Mouse (Mus musculus) midbrain, embryonic 14.5 days (tissue): ENCODE results near the gene Tnfaip2. TPM values are rescaled to one million over a fixed set of nuclear protein-coding genes. Genes with fewer than 3 reads are reported as not detected.
A peak's percentile ranks its signal among the peaks of the same experiment; 100 is the strongest.

Experiments
- ATAC-seq: fragments of 200-750 bp; cut with Nextera tagmentation; 2 replicates; pipeline ENCODE4 v1.8.0; 2017; ENCODE audit warnings: moderate number of reproducible peaks, moderate library complexity; ENCODE audit not compliant: low FRiP score, low TSS enrichment
- DNase-seq: peaks from one replicate; pipeline ENCODE4 v3.0.0-alpha.2; 2015
- H3K27ac ChIP-seq: fragments of 300-500 bp; sonication (generic); replicated peaks from 2 replicates; pipeline ENCODE4 v1.5.1; 2014; ENCODE audit warnings: mild to moderate bottlenecking, low read depth, low read length, moderate library complexity
- H3K27me3 ChIP-seq: fragments of 300-500 bp; sonication (generic); 2 replicates; pipeline ENCODE4 v1.6.1; 2014; ENCODE audit warnings: low read length, control low read depth, mixed read lengths; ENCODE audit not compliant: control insufficient read depth, insufficient read depth
- H3K36me3 ChIP-seq: fragments of 300-500 bp; sonication (generic); 2 replicates; pipeline ENCODE4 v1.6.1; 2014; ENCODE audit warnings: low read length, control low read depth; ENCODE audit not compliant: control insufficient read depth, insufficient read depth
- H3K4me1 ChIP-seq: fragments of 300-500 bp; sonication (generic); 2 replicates; pipeline ENCODE4 v1.6.1; 2014; ENCODE audit warnings: mild to moderate bottlenecking, antibody characterized with exemption, low read length, control low read depth; ENCODE audit not compliant: control insufficient read depth, insufficient read depth
- H3K4me2 ChIP-seq: fragments of 300-500 bp; sonication (generic); 2 replicates; pipeline ENCODE4 v1.6.1; 2014; ENCODE audit warnings: mild to moderate bottlenecking, low read length, moderate library complexity
- H3K4me3 ChIP-seq: fragments of 300-500 bp; sonication (generic); replicated peaks from 2 replicates; pipeline ENCODE4 v1.5.1; 2014; ENCODE audit warnings: low read depth, low read length
- H3K9ac ChIP-seq: fragments of 300-500 bp; sonication (generic); replicated peaks from 2 replicates; pipeline ENCODE4 v1.6.1; 2014; ENCODE audit warnings: mild to moderate bottlenecking, low read length, moderate library complexity
- H3K9me3 ChIP-seq: fragments of 300-500 bp; sonication (generic); 2 replicates; pipeline ENCODE4 v1.6.1; 2016; ENCODE audit warnings: low read length, control low read depth, mixed read lengths; ENCODE audit not compliant: control insufficient read depth
- WGBS: fragments of 180-500 bp; shearing (Covaris S2); extraction: QIAGEN DNeasy Blood & Tissue Kit; methylation state at CpG from one replicate; pipeline ENCODE4 v1.1.7; 2014; 5-methylcytosine and 5-hydroxymethylcytosine counted together
- polyA plus RNA-seq: library from polyadenylated mRNA; unstranded; fragments of >200 nt; fragmentation: Nextera tagmentation; extraction: Ambion mirVana; gene quantifications from 2 replicates; pipeline ENCODE4 v1.2.1, GENCODE M21; 2014

The Tnfaip2 gene
- polyA plus RNA-seq, 1 experiment from 2014 or later, result 0.82 TPM

DNA sequence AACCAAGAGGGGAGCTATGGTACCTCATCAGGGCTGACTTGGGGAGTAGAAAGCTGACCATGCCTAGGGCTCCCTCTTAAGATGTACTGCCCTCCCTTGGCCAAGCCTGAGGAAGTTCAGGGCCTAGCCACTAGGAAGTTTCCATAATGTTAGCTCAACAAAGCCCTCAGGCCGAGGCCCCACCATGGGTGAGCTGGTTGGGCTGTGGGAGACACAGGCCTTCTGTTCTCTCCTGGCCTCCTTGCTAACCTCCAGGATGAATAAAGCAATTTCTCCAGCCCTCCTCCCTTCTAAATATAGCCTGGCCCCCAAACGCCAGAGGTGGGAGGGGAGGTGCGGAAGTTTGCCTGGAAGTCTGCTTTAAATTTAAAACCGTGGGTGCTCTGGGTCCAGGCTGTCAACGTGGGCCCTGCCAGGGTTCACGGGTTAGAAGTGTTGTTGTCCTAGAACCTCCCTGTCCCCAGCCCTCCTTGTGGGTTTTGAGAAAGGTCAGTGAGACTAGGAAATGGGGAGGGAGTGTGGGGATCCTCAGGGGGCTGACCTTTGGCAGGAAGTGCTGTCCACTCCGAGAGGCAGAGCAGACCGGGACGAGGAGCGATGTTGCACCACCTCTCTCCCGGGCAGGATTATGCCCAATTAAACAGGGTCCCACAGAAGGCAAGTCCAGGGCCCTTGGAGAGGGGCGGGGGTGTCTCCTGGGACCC, 29.5 kb upstream of the Tnfaip2 start:
- Histone ChIP-seq H3K27ac (no peak overlapping the region), H3K9ac (peak overlapping the region; percentile 41; the same call in 1 of the 2 replicates), H3K4me1 (peaks cover 19% of the 10 kb centered on the region; the same call in 1 of the 2 replicates), H3K4me2 (peak overlapping the region; percentile 52), H3K27me3 (no peaks in the 10 kb centered on the region), H3K36me3 (no peaks in the 10 kb centered on the region), H3K4me3 (peak overlapping the region; percentile 22), H3K9me3 (no peaks in the 10 kb centered on the region)
- no peak for DNase-seq
- 22% methylated on average over 12 of the region's 12 CpGs for WGBS
- no peak for ATAC-seq

DNA sequence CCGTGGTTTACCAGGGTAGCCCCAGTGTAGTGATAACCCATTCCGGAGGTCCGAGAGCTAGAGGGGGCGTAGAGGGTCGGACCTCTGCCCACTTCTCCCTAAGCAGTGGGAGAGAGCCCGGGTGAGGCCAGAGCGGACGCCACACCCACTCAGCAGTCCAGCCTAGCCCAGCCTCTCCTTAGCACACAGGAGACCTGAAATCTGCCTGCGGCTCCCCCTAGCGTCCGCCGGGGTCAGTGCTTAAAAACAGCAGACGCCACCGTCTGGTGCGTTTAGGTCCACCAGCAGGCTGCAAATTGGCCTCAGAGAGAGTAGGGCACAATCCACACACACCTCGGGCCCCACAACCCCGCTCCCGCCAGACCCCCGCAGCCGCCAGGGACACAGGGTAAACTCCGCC, 29.0 kb upstream of the Tnfaip2 start:
- Histone ChIP-seq H3K36me3 (no peaks in the 10 kb centered on the region), H3K27ac (no peak overlapping the region), H3K4me3 (peak overlapping the region; percentile 22), H3K9me3 (no peaks in the 10 kb centered on the region), H3K4me1 (peaks cover 19% of the 10 kb centered on the region; the same call in 1 of the 2 replicates), H3K27me3 (no peaks in the 10 kb centered on the region), H3K9ac (peak overlapping the region; percentile 41; the same call in 1 of the 2 replicates), H3K4me2 (peak overlapping the region; percentile 52)
- DNase-seq (peak; percentile 92), ATAC-seq (peak; percentile 76; the same call in 1 of the 2 replicates)
- under 1% methylated on average over 21 of the region's 21 CpGs for WGBS

DNA sequence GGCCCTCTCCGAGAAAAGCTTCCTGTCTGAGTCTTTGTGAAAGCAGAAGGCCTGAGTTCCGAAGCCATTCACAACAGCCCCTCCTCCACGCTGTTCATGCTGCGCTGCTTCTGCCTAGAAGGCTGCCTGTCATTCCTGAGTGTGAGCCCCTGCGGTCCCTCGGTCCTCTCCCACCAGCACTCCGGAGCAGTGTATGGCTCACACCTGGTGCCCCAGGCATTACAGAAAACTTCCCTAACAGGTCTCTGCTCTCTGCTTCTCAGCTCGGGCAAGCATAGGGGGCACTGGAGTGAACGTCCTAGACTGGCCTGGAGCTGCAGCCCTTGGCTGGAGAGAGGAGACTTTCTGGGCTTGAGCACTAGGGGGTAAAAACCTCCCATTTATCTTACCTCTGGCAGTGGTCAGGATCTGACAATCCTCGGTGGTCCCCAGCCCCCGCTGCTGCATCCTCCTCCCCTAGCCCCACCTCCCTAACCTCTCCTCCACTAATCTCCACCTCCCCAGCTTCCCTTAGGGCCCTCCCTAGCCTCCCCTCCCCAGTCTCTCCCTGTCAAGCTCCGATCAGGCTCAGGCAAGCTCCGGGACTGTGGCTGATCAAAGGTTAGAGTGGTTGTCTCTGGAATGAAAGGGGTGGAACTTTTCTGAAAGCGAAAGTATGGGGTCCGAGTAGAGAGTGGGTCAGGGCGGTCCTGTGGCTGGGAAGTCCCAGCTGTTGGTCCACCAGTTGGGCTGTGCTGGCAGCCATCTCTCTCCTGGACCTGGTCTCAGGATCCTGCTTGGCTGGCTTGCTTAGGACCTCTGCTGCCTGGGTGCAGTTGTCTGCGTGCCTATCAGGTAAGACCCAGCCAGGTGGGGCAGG, 25.1 kb upstream of the Tnfaip2 start, which contains the start of gene Exoc3l4:
Gene Exoc3l4 (plus strand): TSS at position 97 of the 859 bp plus-strand sequence.
- Histone ChIP-seq H3K4me3 (no peak within 1 kb of the TSS), H3K9me3 (no peaks in the 10 kb centered on the region)

DNA sequence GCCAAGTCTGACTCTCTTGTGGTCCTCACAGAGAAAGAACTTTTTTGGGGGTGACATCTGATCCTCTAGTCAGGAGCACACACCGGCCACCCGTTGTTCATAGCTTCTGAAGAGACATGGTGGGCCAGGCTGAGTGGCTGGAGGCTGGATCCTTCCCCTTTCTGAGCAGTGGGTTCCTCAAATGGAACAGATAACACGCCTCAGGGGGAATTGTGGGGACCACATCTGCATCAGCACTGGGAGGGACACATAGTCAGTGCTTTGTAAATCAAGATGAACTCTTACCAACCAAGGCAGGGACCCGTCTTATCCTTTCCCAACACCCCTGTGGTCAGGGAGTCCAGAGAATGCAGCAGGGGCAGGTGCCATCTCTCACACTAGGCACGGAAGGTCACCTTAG, 22.4 kb upstream of the Tnfaip2 start:
- Histone ChIP-seq H3K9me3 (no peaks in the 10 kb centered on the region), H3K9ac (no peak overlapping the region), H3K27me3 (peaks cover 38% of the 10 kb centered on the region), H3K36me3 (no peaks in the 10 kb centered on the region), H3K4me2 (no peak overlapping the region), H3K4me3 (no peak overlapping the region), H3K27ac (no peak overlapping the region), H3K4me1 (0 out of 2 replicates have a peak, but pooled peaks cover 4% of the 10 kb centered on the region)
- no peak for ATAC-seq
- DNase-seq, result no peak
- 78% methylated on average over 5 of the region's 5 CpGs for WGBS

More for the DNA sequence above, 25.1 kb upstream of the Tnfaip2 start, which contains the start of gene Exoc3l4:
- ATAC-seq, result 0 out of 2 replicates have a peak, but pooled peaks have one; percentile 44
- WGBS, result 2% methylated on average over 17 of the region's 17 CpGs
- no peaks in the 10 kb centered on the region for H3K36me3 ChIP-seq
- peak; percentile 48 for DNase-seq
- no peak within 1 kb of the TSS for H3K9ac ChIP-seq
- 0 out of 2 replicates have a peak, but pooled peaks cover 8% of the 10 kb centered on the region for H3K4me1 ChIP-seq
- H3K27me3 ChIP-seq, result peaks cover 10% of the 10 kb centered on the region
- peak within 1 kb of the TSS; percentile 41 for H3K4me2 ChIP-seq
- H3K27ac ChIP-seq, result no peak within 1 kb of the TSS

DNA sequence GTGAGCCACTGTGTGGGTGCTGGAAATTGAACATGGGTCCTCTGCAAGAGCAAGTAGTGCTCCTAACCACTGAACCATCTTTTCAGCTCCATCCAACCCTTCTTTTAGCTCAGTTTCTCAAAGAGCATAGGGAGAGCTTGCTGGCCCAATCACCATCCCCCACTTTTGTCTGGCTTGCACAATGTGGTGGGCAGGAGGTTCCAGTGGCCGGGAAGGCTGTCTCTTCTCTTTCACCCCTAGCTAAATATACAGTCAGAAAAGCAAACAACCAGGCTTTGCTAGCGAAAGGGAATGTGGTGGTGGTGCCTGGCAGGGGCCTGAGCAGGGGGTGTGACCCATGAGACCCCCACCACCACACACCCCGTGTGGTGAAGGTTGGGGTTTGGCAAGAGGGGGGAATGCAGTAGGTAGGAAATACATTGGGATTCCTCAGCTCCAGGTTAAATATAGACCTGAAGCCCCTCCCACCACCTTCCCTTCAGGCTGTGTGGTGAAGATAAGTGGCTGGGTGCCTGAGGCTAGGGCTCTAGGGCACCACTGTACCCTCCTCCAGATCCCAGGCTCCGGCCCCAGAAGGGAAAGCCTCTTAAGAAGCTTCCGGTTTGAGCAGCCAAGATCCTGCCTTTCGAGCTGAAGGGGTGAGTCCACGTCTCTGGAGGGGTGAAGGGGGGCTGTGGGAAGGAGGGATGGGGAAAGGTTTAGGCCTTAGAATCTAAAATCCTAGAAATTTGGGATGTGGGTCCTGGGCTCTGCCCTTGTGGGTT, 21.1 kb upstream of the Tnfaip2 start:
- DNase-seq (no peak), ATAC-seq (no peak)
- Histone ChIP-seq H3K4me3 (no peak overlapping the region), H3K9ac (no peak overlapping the region), H3K4me1 (0 out of 2 replicates have a peak, but pooled peaks cover 4% of the 10 kb centered on the region), H3K9me3 (no peaks in the 10 kb centered on the region), H3K27me3 (peaks cover 49% of the 10 kb centered on the region), H3K27ac (no peak overlapping the region), H3K4me2 (no peak overlapping the region), H3K36me3 (no peaks in the 10 kb centered on the region)
- 44% methylated on average over 7 of the region's 7 CpGs for WGBS

GRCm38 (mm10) chr12:111422852-111423251, 19.4 kb upstream of the Tnfaip2 start:
- DNase-seq, result no peak
- H3K4me3 ChIP-seq, result no peak overlapping the region
- 46% methylated on average over 5 of the region's 5 CpGs for WGBS

GRCm38 (mm10) chr12:111423570-111424129, 18.6 kb upstream of the Tnfaip2 start:
- peaks cover 70% of the 10 kb centered on the region for H3K27me3 ChIP-seq
- peak overlapping the region; percentile 52 for H3K4me2 ChIP-seq
- H3K4me3 ChIP-seq, result peak overlapping the region; percentile 27
- H3K9ac ChIP-seq, result peak overlapping the region; percentile 16; the same call in 1 of the 2 replicates
- DNase-seq (peak; percentile 32), ATAC-seq (no peak)
- WGBS, result 2% methylated on average over 43 of the region's 43 CpGs
- 0 out of 2 replicates have a peak, but pooled peaks cover 3% of the 10 kb centered on the region for H3K4me1 ChIP-seq
- no peak overlapping the region for H3K27ac ChIP-seq
- H3K36me3 ChIP-seq, result no peaks in the 10 kb centered on the region
- no peaks in the 10 kb centered on the region for H3K9me3 ChIP-seq

More at GRCm38 (mm10) chr12:111422852-111423251, 19.4 kb upstream of the Tnfaip2 start:
- Histone ChIP-seq H3K36me3 (no peaks in the 10 kb centered on the region), H3K4me2 (no peak overlapping the region), H3K9me3 (no peaks in the 10 kb centered on the region), H3K9ac (no peak overlapping the region), H3K27ac (no peak overlapping the region), H3K4me1 (no peaks in the 10 kb centered on the region), H3K27me3 (peaks cover 62% of the 10 kb centered on the region)
- no peak for ATAC-seq

DNA sequence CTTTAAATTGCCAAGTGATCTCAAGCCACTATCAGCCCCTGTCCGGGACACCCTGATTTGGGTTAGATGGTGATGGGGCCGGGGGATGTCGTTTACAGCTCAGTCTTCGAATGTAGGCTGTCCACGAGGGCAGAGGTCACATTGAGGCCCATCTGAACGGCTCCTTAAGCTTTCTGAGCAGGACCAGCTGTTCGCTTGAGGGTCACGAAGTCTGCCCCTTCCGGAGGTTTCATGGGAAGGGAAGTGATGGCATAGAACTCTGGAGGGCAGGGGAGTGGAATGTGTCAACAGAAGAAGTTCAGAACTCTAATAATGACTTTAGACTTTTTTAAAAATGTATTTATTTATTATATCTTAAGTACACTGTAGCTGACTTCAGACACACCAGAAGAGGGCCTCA, 17.7 kb upstream of the Tnfaip2 start:
- no peak overlapping the region for H3K9ac ChIP-seq
- no peak overlapping the region for H3K4me3 ChIP-seq
- peaks cover 78% of the 10 kb centered on the region for H3K27me3 ChIP-seq
- peaks cover 7% of the 10 kb centered on the region; the same call in 1 of the 2 replicates for H3K4me1 ChIP-seq
- H3K9me3 ChIP-seq, result no peaks in the 10 kb centered on the region
- no peak overlapping the region for H3K4me2 ChIP-seq
- DNase-seq, result no peak
- no peak overlapping the region for H3K27ac ChIP-seq
- WGBS, result 18% methylated on average over 9 of the region's 9 CpGs
- H3K36me3 ChIP-seq, result no peaks in the 10 kb centered on the region
- ATAC-seq, result no peak
